Mouse (Mus musculus) stomach, embryonic 14.5 days (tissue): Measurements from ENCODE around the gene Gfra1. TPM values are rescaled to one million over a fixed set of nuclear protein-coding genes. Genes with fewer than 3 reads are reported as not detected.

ENCODE experiments used
- ATAC-seq: fragments of 200-750 bp; cut with Nextera tagmentation; 2 replicates; pipeline ENCODE4 v1.8.0; 2017; ENCODE audit warnings: low read depth, moderate TSS enrichment; ENCODE audit not compliant: insufficient number of reproducible peaks, insufficient read depth, low FRiP score
- H3K27ac ChIP-seq: fragments of 300-500 bp; sonication (generic); 2 replicates; pipeline ENCODE4 v1.5.1; 2014; ENCODE audit warnings: mild to moderate bottlenecking, low read length, moderate library complexity, mixed read lengths
- H3K27me3 ChIP-seq: fragments of 300-500 bp; sonication (generic); 2 replicates; pipeline ENCODE4 v1.6.1; 2014; ENCODE audit warnings: low read length, control low read depth, mixed read lengths; ENCODE audit not compliant: control insufficient read depth, insufficient read depth
- H3K36me3 ChIP-seq: fragments of 300-500 bp; sonication (generic); 2 replicates; pipeline ENCODE4 v1.6.1; 2014; ENCODE audit warnings: mild to moderate bottlenecking, control low read depth, low read length, moderate library complexity, mixed read lengths; ENCODE audit not compliant: control insufficient read depth, insufficient read depth
- H3K4me1 ChIP-seq: fragments of 300-500 bp; sonication (generic); 2 replicates; pipeline ENCODE4 v1.6.1; 2014; ENCODE audit warnings: low read length, control low read depth, mixed read lengths; ENCODE audit not compliant: control insufficient read depth, insufficient read depth
- H3K4me2 ChIP-seq: fragments of 300-500 bp; sonication (generic); replicated peaks from 2 replicates; pipeline ENCODE4 v1.6.1; 2014; ENCODE audit warnings: low read depth, low read length, control low read depth
- H3K4me3 ChIP-seq: fragments of 300-500 bp; sonication (generic); 2 replicates; pipeline ENCODE4 v1.5.1; 2014; ENCODE audit warnings: low read depth, low read length, control low read depth
- H3K9ac ChIP-seq: fragments of 300-500 bp; sonication (generic); replicated peaks from 2 replicates; pipeline ENCODE4 v1.6.1; 2014; ENCODE audit warnings: low read depth, mild to moderate bottlenecking, control low read depth, low read length, moderate library complexity, mixed read lengths
- H3K9me3 ChIP-seq: fragments of 300-500 bp; sonication (generic); 2 replicates; pipeline ENCODE4 v1.6.1; 2016; ENCODE audit warnings: low read depth, low read length, control low read depth; ENCODE audit not compliant: control insufficient read depth
- WGBS: fragments of 180-500 bp; shearing (Covaris S2); extraction: QIAGEN DNeasy Blood & Tissue Kit; methylation state at CpG from one replicate; pipeline ENCODE4 v1.1.7; 2014; 5-methylcytosine and 5-hydroxymethylcytosine counted together
- polyA plus RNA-seq: library from polyadenylated mRNA; unstranded; fragments of >200 nt; fragmentation: Nextera tagmentation; extraction: Ambion mirVana; gene quantifications from 2 replicates; pipeline ENCODE4 v1.2.1, GENCODE M21; 2014

The Gfra1 gene
- polyA plus RNA-seq, 1 experiment from 2014 or later = 66.3 TPM

DNA sequence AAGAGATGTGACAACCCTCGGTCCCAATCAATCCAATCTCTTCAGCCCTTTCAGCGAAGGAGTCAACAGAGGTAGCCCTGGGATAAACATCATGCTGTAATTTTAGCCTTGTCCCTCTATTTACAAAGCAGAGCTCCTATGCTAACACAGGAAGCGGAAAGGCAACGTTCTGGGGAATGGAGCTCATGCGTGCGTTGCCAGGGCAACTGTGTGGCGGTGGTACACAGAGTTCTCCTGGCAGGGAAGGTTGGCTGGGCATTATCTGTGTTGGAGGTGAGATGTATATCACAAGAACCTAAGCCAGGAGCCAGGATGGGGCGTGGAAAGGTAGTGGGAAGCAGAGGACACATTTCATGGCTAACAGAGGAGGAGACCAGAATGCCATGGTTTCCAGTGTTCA is 194.8 kb downstream of the Gfra1 start:
- Histone ChIP-seq H3K27ac (no peak overlapping the region), H3K27me3 (no peaks in the 10 kb centered on the region), H3K4me3 (no peak overlapping the region), H3K36me3 (no peaks in the 10 kb centered on the region), H3K9ac (no peak overlapping the region), H3K4me2 (no peak overlapping the region), H3K4me1 (no peaks in the 10 kb centered on the region), H3K9me3 (no peaks in the 10 kb centered on the region)
- WGBS = 67% methylated on average over 8 of the region's 8 CpGs
- ATAC-seq = no peak

GRCm38 (mm10) chr19:58259250-58259649 is 196.5 kb downstream of the Gfra1 start:
- ATAC-seq = peak; percentile 67
- H3K4me3 ChIP-seq = no peak overlapping the region
- H3K4me2 ChIP-seq = no peak overlapping the region
- WGBS = 47% methylated on average over 2 of the region's 2 CpGs
- H3K36me3 ChIP-seq = no peaks in the 10 kb centered on the region
- H3K9me3 ChIP-seq = no peaks in the 10 kb centered on the region
- no peak overlapping the region for H3K27ac ChIP-seq
- H3K27me3 ChIP-seq = no peaks in the 10 kb centered on the region
- no peaks in the 10 kb centered on the region for H3K4me1 ChIP-seq
- H3K9ac ChIP-seq = no peak overlapping the region

DNA sequence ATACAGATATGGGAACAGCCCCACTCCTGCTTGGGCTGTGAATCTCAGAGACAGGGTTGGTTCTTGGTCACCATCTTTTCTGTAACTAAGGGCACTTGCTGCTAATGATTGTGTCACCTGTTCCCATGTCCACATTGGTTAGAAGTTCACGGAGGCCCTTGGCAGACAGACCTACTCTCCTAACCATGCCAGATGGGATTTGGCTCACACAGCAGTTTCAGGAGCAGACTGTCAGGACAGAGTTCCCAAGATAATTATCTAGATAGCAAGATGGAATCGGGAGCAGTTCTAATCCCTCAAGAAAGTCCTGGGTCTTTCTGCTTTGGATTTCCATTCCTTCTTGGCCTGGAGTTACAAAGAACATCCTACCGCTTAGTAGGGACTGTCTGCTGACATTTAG is 199.2 kb downstream of the Gfra1 start:
- H3K9ac ChIP-seq = no peak overlapping the region
- H3K9me3 ChIP-seq = no peaks in the 10 kb centered on the region
- 87% methylated on average over 3 of the region's 3 CpGs for WGBS
- H3K27ac ChIP-seq = no peak overlapping the region
- H3K4me2 ChIP-seq = no peak overlapping the region
- H3K27me3 ChIP-seq = no peaks in the 10 kb centered on the region
- no peaks in the 10 kb centered on the region for H3K36me3 ChIP-seq
- no peaks in the 10 kb centered on the region for H3K4me1 ChIP-seq
- no peak for ATAC-seq
- no peak overlapping the region for H3K4me3 ChIP-seq

GRCm38 (mm10) chr19:58255394-58255793 is 200.3 kb downstream of the Gfra1 start:
- WGBS = 76% methylated on average over 7 of the region's 7 CpGs
- Histone ChIP-seq H3K4me3 (no peak overlapping the region), H3K9me3 (no peaks in the 10 kb centered on the region), H3K27ac (no peak overlapping the region), H3K27me3 (no peaks in the 10 kb centered on the region), H3K36me3 (no peaks in the 10 kb centered on the region), H3K9ac (no peak overlapping the region), H3K4me2 (no peak overlapping the region), H3K4me1 (no peaks in the 10 kb centered on the region)
- ATAC-seq = no peak

- Histone ChIP-seq H3K27me3 (no peaks in the 10 kb centered on the region), H3K27ac (no peak overlapping the region), H3K9ac (no peak overlapping the region), H3K36me3 (no peaks in the 10 kb centered on the region), H3K9me3 (no peaks in the 10 kb centered on the region), H3K4me1 (no peaks in the 10 kb centered on the region), H3K4me3 (no peak overlapping the region), H3K4me2 (no peak overlapping the region)
- no peak for ATAC-seq
- 61% methylated on average over 3 of the region's 3 CpGs for WGBS
These were observed 201.5 kb downstream of the Gfra1 start for GRCm38 (mm10) chr19:58254172-58254571.

GRCm38 (mm10) chr19:58251698-58252097 is 204.0 kb downstream of the Gfra1 start:
- Histone ChIP-seq H3K9ac (no peak overlapping the region), H3K36me3 (no peaks in the 10 kb centered on the region), H3K9me3 (no peaks in the 10 kb centered on the region), H3K27ac (no peak overlapping the region), H3K27me3 (no peaks in the 10 kb centered on the region), H3K4me3 (no peak overlapping the region), H3K4me2 (no peak overlapping the region), H3K4me1 (no peaks in the 10 kb centered on the region)
- ATAC-seq = no peak
- WGBS = 69% methylated on average over 4 of the region's 4 CpGs

GRCm38 (mm10) chr19:58251095-58251494 is 204.6 kb downstream of the Gfra1 start:
- no peaks in the 10 kb centered on the region for H3K9me3 ChIP-seq
- no peaks in the 10 kb centered on the region for H3K27me3 ChIP-seq
- WGBS = 62% methylated on average over 6 of the region's 6 CpGs
- H3K27ac ChIP-seq = no peak overlapping the region
- no peaks in the 10 kb centered on the region for H3K4me1 ChIP-seq
- no peak overlapping the region for H3K4me3 ChIP-seq
- no peak for ATAC-seq
- no peaks in the 10 kb centered on the region for H3K36me3 ChIP-seq
- H3K9ac ChIP-seq = no peak overlapping the region
- H3K4me2 ChIP-seq = no peak overlapping the region

DNA sequence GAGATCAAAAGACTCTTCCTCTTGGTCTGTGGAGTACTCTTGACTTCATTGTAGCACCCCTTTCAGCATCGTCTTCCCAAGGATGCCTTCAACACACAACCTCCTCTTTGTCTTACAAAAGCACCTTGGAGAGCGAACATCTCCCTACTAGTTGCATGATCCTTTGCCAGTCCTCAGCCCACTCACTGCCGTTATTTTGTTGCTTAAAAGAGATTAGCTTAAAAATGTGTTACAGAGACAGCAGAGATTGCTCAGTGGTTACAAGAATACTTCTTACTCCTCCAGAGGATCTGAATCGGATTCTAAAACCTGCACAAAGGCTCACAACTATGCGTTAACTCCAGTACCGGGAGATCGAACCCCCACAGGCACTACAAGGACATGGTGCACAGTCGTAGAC is 205.5 kb downstream of the Gfra1 start:
- H3K27me3 ChIP-seq = no peaks in the 10 kb centered on the region

GRCm38 (mm10) chr19:58244148-58244547 is 211.6 kb downstream of the Gfra1 start:
- Histone ChIP-seq H3K36me3 (no peaks in the 10 kb centered on the region), H3K27me3 (no peaks in the 10 kb centered on the region), H3K9ac (no peak overlapping the region), H3K4me2 (no peak overlapping the region), H3K27ac (peak overlapping the region; percentile 29; the same call in 1 of the 2 replicates), H3K4me3 (no peak overlapping the region), H3K4me1 (peaks cover 5% of the 10 kb centered on the region; the same call in 1 of the 2 replicates), H3K9me3 (no peaks in the 10 kb centered on the region)
- WGBS = 41% methylated on average over 4 of the region's 4 CpGs
- ATAC-seq = no peak

More for the DNA sequence above, 205.5 kb downstream of the Gfra1 start:
- Histone ChIP-seq H3K36me3 (no peaks in the 10 kb centered on the region), H3K9me3 (no peaks in the 10 kb centered on the region), H3K27ac (no peak overlapping the region), H3K4me1 (no peaks in the 10 kb centered on the region), H3K9ac (no peak overlapping the region), H3K4me3 (no peak overlapping the region), H3K4me2 (no peak overlapping the region)
- WGBS = 87% methylated on average over 8 of the region's 8 CpGs
- ATAC-seq = no peak
